Mouse (Mus musculus) hindbrain, embryonic 13.5 days (tissue): ENCODE results near the gene Kbtbd12. TPM values are rescaled to one million over a fixed set of nuclear protein-coding genes. Genes with fewer than 3 reads are reported as not detected.

Source experiments
- ATAC-seq: fragments of 200-750 bp; cut with Nextera tagmentation; 2 replicates; pipeline ENCODE4 v1.8.0; 2017; ENCODE audit warnings: moderate TSS enrichment; ENCODE audit not compliant: low FRiP score
- H3K27ac ChIP-seq: fragments of 300-500 bp; sonication (generic); 2 replicates; pipeline ENCODE4 v1.5.1; 2015; ENCODE audit warnings: inconsistent platforms, mild to moderate bottlenecking, moderate library complexity
- H3K27me3 ChIP-seq: fragments of 300-500 bp; sonication (generic); 2 replicates; pipeline ENCODE4 v1.6.1; 2015; ENCODE audit warnings: mild to moderate bottlenecking, inconsistent platforms
- H3K36me3 ChIP-seq: fragments of 300-500 bp; sonication (generic); 2 replicates; pipeline ENCODE4 v1.6.1; 2015; ENCODE audit warnings: mild to moderate bottlenecking, inconsistent platforms
- H3K4me1 ChIP-seq: fragments of 300-500 bp; sonication (generic); replicated peaks from 2 replicates; pipeline ENCODE4 v1.6.1; 2015; ENCODE audit warnings: inconsistent platforms
- H3K4me2 ChIP-seq: fragments of 300-500 bp; sonication (generic); 2 replicates; pipeline ENCODE4 v1.6.1; 2015; ENCODE audit warnings: inconsistent platforms, mild to moderate bottlenecking, moderate library complexity
- H3K4me3 ChIP-seq: fragments of 300-500 bp; sonication (generic); 2 replicates; pipeline ENCODE4 v1.5.1; 2015; ENCODE audit warnings: mild to moderate bottlenecking, inconsistent platforms
- H3K9ac ChIP-seq: fragments of 300-500 bp; sonication (generic); 2 replicates; pipeline ENCODE4 v1.6.1; 2015; ENCODE audit warnings: mild to moderate bottlenecking, inconsistent platforms
- H3K9me3 ChIP-seq: fragments of 300-500 bp; sonication (generic); 2 replicates; pipeline ENCODE4 v1.6.1; 2016; ENCODE audit warnings: inconsistent platforms
- WGBS: fragments of 180-500 bp; shearing (Covaris S2); methylation state at CpG from one replicate; pipeline ENCODE4 v1.1.7; 2015; 5-methylcytosine and 5-hydroxymethylcytosine counted together
- polyA plus RNA-seq: library from polyadenylated mRNA; unstranded; fragments of >200 nt; fragmentation: Nextera tagmentation; extraction: Ambion mirVana; gene quantifications from 2 replicates; pipeline ENCODE4 v1.2.1, GENCODE M21; 2015

Gene Kbtbd12
- polyA plus RNA-seq, 1 experiment from 2014 or later: 0.26 TPM

DNA sequence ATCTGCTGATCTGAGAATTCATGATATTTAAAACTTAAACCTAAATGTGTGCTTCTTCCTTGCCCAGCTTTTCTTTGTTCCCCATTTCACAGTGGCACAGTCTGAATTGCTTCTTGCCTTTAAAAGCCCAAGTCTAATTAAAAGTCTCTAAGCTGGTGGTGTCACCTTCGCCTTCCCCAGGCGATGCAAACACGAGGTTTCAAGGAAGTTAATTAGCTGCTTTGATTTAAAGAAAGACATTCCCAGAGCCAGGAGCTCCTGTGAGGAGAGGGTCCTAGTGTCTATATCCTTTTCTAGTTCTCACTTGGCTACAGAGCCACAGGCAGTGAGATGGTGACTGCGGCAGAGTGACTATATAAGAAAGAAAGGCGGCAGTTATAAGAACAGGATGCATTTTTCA lies 18.2 kb downstream of the Kbtbd12 start:
- Histone ChIP-seq H3K4me2 (no peak overlapping the region), H3K27ac (no peak overlapping the region), H3K4me3 (no peak overlapping the region), H3K9me3 (no peaks in the 10 kb centered on the region), H3K4me1 (no peaks in the 10 kb centered on the region), H3K9ac (no peak overlapping the region), H3K36me3 (no peaks in the 10 kb centered on the region), H3K27me3 (0 out of 2 replicates have a peak, but pooled peaks cover 4% of the 10 kb centered on the region)
- 61% methylated on average over 5 of the region's 5 CpGs for WGBS
- ATAC-seq: no peak

DNA sequence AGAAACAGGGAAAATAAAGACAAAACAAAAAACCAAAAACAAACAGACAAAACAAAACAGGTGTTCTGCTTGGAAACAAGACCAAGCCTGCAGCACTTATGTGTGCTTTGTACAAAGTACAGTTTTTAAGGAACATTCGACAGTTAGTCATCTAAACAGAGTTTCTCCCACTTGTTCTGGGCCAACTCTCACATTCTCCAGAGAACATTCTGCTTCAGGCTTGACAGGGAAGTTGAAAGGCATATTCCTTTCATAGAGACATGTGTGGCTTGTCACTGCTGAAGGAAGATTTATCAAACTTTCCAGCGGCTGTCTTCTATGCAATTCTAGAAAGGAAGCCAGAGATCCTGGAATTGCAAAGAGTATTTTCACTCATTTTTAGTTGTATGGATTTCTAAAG lies 22.4 kb downstream of the Kbtbd12 start:
- H3K9me3 ChIP-seq: no peaks in the 10 kb centered on the region
- H3K9ac ChIP-seq: no peak overlapping the region
- H3K4me2 ChIP-seq: no peak overlapping the region
- H3K4me1 ChIP-seq: no peaks in the 10 kb centered on the region
- 85% methylated on average over 2 of the region's 2 CpGs for WGBS
- H3K27me3 ChIP-seq: no peaks in the 10 kb centered on the region
- H3K4me3 ChIP-seq: no peak overlapping the region
- H3K27ac ChIP-seq: no peak overlapping the region
- no peaks in the 10 kb centered on the region for H3K36me3 ChIP-seq
- ATAC-seq: no peak

DNA sequence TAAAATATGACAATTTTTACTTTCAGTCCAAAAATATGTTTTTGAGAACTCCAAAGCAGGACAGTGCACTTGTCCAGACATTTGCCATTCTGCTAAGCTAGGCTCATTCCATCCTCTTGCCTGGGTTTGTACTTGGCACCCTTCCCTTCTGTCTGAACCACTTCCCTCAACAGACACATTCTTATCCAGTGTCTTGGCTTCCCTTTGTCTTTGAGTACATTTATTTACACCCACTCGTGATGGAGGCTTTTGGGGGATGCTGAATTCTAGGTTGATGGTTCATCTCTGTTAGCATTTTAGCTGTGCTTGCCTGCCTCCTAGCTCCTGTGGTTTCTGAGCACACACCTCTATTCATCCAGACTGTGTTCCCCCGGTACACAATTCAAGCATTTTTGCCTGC lies 31.3 kb downstream of the Kbtbd12 start:
- no peak overlapping the region for H3K9ac ChIP-seq
- H3K27ac ChIP-seq: no peak overlapping the region
- H3K27me3 ChIP-seq: no peaks in the 10 kb centered on the region
- H3K4me1 ChIP-seq: no peaks in the 10 kb centered on the region
- no peaks in the 10 kb centered on the region for H3K9me3 ChIP-seq
- H3K4me3 ChIP-seq: no peak overlapping the region
- WGBS: 71% methylated on average over 2 of the region's 2 CpGs
- no peaks in the 10 kb centered on the region for H3K36me3 ChIP-seq
- H3K4me2 ChIP-seq: no peak overlapping the region
- no peak for ATAC-seq

DNA sequence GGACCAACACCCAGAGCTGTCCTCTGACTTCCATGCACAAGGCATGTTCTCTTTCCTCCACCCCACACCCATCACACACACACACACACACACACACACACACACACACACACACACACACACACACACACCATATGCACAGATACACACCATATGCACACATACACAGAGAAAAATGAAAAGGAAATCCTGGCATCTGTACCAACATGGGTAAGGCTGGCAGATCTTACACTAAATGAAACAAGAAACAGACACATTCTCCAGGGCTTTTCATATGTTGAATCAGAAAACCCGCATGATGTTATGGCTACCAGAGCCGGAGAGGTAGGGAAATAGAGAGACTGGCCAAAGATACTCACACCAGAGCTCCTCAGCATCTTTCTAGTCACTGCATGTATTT lies 32.0 kb downstream of the Kbtbd12 start:
- Histone ChIP-seq H3K36me3 (no peaks in the 10 kb centered on the region), H3K4me1 (no peaks in the 10 kb centered on the region), H3K27me3 (no peaks in the 10 kb centered on the region), H3K4me2 (no peak overlapping the region), H3K27ac (no peak overlapping the region), H3K9me3 (no peaks in the 10 kb centered on the region), H3K9ac (no peak overlapping the region), H3K4me3 (no peak overlapping the region)
- 95% methylated on average over 2 of the region's 2 CpGs for WGBS
- no peak for ATAC-seq

DNA sequence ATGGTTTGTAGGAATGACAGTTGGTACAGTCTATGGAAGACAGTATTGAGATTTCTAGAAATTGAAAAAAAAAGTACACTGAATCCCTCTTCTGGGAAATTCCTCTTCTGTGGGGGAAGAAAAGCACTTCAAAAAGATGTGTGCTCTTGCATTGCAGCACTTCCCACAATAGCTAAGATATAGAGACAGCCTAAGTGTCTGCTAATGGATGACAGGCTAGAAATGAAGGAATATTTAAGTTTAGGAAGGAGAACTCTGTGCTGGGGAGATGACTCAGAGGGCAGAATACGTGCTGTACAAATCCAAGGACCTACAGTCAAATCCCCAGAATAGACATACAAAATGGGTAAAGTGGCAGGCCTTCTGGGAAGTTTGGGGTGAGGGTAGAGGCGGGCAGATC lies 32.5 kb downstream of the Kbtbd12 start:
- 77% methylated on average over 2 of the region's 2 CpGs for WGBS
- no peaks in the 10 kb centered on the region for H3K36me3 ChIP-seq
- H3K4me3 ChIP-seq: no peak overlapping the region
- no peak overlapping the region for H3K27ac ChIP-seq
- ATAC-seq: no peak
- H3K4me1 ChIP-seq: no peaks in the 10 kb centered on the region
- no peak overlapping the region for H3K9ac ChIP-seq
- no peaks in the 10 kb centered on the region for H3K9me3 ChIP-seq
- no peaks in the 10 kb centered on the region for H3K27me3 ChIP-seq
- H3K4me2 ChIP-seq: no peak overlapping the region

DNA sequence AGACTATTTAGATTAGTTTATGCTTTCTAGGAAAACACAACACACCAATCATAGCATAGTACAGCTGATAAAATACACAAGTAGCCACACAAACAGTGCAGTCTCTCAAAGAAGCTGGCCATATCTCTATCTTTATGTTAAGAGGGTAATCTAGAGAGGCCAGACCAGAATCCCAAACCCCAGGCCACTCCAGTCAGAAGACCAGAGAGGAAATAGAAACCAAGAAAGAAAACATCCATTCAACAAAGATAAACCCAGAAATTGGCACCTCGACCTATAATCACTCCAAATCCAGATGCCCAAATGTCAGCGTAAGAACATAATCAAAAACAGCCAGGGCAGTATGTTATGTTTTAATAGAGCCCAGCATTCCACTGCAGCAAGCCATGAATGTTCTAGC lies 41.6 kb downstream of the Kbtbd12 start:
- Histone ChIP-seq H3K9ac (no peak overlapping the region), H3K27me3 (no peaks in the 10 kb centered on the region), H3K4me3 (no peak overlapping the region), H3K9me3 (no peaks in the 10 kb centered on the region), H3K4me2 (no peak overlapping the region), H3K36me3 (no peaks in the 10 kb centered on the region), H3K4me1 (no peaks in the 10 kb centered on the region), H3K27ac (no peak overlapping the region)
- WGBS: 89% methylated on average over 2 of the region's 2 CpGs
- no peak for ATAC-seq

DNA sequence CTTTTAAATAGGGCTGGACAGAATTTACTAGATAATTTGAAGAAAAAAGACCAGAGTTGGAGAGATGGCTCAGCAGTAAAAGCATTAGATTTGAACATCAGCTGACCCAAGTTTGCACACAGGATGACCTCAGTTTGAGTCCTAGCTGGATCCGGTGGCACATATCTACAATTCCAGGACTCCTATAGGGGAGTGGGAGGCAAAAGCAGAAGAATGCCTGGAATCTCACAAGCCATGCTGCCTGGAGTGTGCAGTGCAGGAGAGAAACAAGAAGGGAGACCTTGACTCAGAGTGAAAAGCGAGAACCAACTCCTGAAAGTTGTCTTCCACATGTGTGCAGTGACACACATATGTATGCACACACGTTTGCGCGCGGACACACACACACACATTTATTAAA lies 45.4 kb downstream of the Kbtbd12 start:
- 0 out of 2 replicates have a peak, but pooled peaks cover 4% of the 10 kb centered on the region for H3K4me1 ChIP-seq
- H3K4me2 ChIP-seq: no peak overlapping the region
- no peaks in the 10 kb centered on the region for H3K9me3 ChIP-seq
- H3K27ac ChIP-seq: no peak overlapping the region
- no peak overlapping the region for H3K9ac ChIP-seq
- no peaks in the 10 kb centered on the region for H3K27me3 ChIP-seq
- no peak for ATAC-seq
- no peak overlapping the region for H3K4me3 ChIP-seq
- H3K36me3 ChIP-seq: no peaks in the 10 kb centered on the region
- WGBS: 92% methylated on average over 6 of the region's 6 CpGs

DNA sequence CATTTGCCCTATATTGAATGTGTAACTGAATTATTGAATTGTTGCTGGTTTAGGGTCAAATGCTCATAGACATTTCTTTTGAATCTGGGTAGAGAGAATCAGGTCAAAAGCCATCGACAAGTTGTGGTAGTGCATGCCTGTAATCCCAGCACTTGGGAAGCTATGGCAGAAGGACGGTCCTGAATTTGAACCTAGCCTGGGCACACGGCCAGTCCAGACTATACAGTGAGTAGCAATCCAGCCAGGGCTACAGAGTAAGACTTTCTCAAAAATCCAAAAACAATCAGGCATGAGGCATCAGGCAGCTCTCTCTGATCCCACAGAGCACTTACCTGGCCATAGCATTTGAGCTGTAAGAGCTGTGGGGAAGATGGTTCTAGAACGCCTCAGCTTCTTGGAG lies 47.5 kb downstream of the Kbtbd12 start:
- Histone ChIP-seq H3K27ac (no peak overlapping the region), H3K4me3 (no peak overlapping the region), H3K4me1 (0 out of 2 replicates have a peak, but pooled peaks cover 4% of the 10 kb centered on the region), H3K36me3 (no peaks in the 10 kb centered on the region), H3K27me3 (no peaks in the 10 kb centered on the region), H3K9ac (no peak overlapping the region), H3K9me3 (no peaks in the 10 kb centered on the region), H3K4me2 (no peak overlapping the region)
- WGBS: 91% methylated on average over 4 of the region's 4 CpGs
- ATAC-seq: no peak

DNA sequence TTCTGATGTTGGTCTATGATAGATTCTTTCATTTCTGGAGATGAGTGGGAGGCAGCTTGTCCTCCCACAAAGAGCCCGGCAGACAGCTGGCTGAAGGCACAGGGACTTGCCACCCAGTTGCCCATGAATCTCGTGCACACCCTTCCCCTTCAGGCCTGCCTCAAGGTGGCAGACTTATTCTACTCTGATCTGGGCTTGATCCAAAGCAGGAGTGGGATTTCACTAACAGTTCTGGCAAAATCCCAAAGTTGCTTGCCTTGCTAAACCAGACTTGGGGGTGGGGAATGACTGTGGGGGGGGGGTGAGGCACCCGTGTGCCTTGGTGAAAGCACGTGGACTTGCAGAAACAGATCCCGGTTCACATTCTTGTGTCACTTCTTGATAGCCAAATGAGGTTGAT lies 48.2 kb downstream of the Kbtbd12 start:
- Histone ChIP-seq H3K4me3 (no peak overlapping the region), H3K9ac (no peak overlapping the region), H3K27me3 (no peaks in the 10 kb centered on the region), H3K36me3 (no peaks in the 10 kb centered on the region), H3K27ac (no peak overlapping the region), H3K4me1 (0 out of 2 replicates have a peak, but pooled peaks cover 4% of the 10 kb centered on the region), H3K9me3 (no peaks in the 10 kb centered on the region), H3K4me2 (no peak overlapping the region)
- WGBS: 39% methylated on average over 5 of the region's 5 CpGs
- peak; percentile 36; the same call in 1 of the 2 replicates for ATAC-seq

DNA sequence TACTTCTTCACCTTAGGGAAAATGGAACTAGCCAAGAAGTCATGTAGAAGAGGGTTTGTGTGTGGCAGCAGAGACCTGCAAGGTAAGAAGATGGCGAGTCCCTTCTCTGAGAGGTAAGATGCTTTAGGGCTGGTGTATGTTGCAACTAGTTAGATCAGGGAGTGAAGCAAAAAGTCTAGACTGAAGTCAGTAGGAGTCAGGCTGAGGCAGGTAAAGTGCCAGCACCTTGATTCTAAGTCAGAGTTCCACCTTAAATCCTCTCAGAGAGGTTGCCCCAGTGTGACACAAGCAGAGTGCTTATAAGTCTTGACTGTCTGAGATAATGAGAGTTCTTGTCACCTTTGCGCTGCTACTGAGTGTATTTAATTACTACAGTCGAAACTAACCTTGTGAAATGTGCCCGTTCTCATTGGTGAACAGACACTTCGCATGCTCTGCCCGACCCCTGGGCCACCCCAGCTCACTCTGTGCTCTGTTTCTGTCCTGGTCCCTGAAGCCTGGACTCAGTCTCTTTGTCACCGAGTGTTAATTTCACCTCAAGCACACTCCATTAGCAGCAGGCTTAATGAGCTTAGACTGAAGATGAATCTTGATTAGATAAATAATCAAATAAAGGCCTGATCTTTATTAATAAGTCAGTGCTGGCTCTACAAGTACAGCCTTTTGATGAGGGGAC lies 49.0 kb downstream of the Kbtbd12 start:
- no peak for ATAC-seq
- Histone ChIP-seq H3K27ac (0 out of 2 replicates have a peak overlapping the region, but pooled peaks have one; percentile 24), H3K36me3 (no peaks in the 10 kb centered on the region), H3K27me3 (no peaks in the 10 kb centered on the region), H3K4me3 (no peak overlapping the region), H3K9ac (no peak overlapping the region), H3K4me1 (0 out of 2 replicates have a peak, but pooled peaks cover 4% of the 10 kb centered on the region), H3K9me3 (no peaks in the 10 kb centered on the region), H3K4me2 (no peak overlapping the region)
- 67% methylated on average over 7 of the region's 7 CpGs for WGBS

DNA sequence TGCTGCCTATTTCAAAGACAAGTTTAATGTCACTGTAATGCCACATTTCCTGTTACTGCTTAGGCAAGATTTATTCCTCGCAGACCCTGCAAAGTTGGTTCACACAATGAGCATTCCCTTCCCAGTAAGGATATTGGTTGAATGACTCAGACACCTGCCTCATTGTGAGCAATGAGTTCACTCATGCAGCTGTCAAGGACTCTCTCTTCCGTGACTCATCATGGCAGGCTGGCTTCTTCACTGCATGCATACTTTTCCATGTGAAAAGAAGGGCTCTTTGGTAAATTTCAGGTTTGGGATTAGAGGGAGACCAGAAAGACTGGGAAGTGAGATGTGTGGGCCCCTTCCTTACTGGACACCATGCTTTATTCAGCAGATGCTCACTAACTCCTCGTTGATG lies 50.7 kb downstream of the Kbtbd12 start:
- 70% methylated on average over 3 of the region's 3 CpGs for WGBS
- no peak for ATAC-seq
- no peaks in the 10 kb centered on the region for H3K27me3 ChIP-seq
- 0 out of 2 replicates have a peak, but pooled peaks cover 4% of the 10 kb centered on the region for H3K4me1 ChIP-seq
- H3K4me2 ChIP-seq: no peak overlapping the region
- H3K36me3 ChIP-seq: no peaks in the 10 kb centered on the region
- no peak overlapping the region for H3K27ac ChIP-seq
- no peak overlapping the region for H3K9ac ChIP-seq
- H3K9me3 ChIP-seq: no peaks in the 10 kb centered on the region
- H3K4me3 ChIP-seq: no peak overlapping the region

DNA sequence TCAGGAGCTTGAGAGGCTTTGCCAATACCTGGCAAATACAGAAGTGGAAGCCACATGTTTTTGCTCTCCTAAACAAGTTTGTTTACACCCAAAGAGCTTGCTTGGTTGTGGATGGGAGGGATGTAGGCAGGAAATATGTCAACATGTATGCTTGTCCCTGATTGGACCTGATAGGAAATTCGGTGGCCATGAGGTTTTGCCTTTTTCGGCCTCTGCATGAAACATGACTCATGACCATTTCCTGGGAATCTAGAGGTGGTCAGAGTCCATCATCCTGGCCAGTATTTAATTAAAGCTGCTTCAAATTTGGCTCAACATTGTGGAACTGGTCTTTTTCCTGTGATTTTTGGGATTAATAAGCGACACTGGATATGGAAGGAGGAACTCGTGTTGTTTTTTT lies 53.8 kb downstream of the Kbtbd12 start:
- Histone ChIP-seq H3K4me3 (no peak overlapping the region), H3K9ac (no peak overlapping the region), H3K27me3 (no peaks in the 10 kb centered on the region), H3K4me2 (no peak overlapping the region), H3K36me3 (no peaks in the 10 kb centered on the region), H3K4me1 (0 out of 2 replicates have a peak, but pooled peaks cover 3% of the 10 kb centered on the region), H3K9me3 (no peaks in the 10 kb centered on the region), H3K27ac (no peak overlapping the region)
- WGBS: 85% methylated on average over 4 of the region's 4 CpGs
- ATAC-seq: no peak

DNA sequence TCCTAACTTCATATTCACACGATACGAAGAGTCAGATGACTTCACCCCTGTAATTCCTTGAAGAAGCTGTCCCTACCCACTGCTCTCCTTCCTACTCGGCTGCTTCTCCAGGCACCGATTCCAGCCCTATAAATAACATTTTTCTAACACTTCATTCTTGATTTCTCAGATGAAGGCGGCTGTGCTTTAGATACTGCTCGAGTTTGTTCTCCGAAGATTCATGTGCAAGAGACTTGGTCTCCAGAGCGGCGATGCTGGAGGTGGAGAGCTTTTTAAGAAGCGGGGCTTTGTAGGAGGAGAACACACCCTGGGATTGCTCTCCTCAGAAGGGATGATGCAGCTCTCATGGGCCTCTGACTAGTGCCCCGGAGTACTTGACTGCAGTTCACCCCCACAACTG lies 61.3 kb downstream of the Kbtbd12 start:
- H3K9ac ChIP-seq: no peak overlapping the region
- no peak overlapping the region for H3K27ac ChIP-seq
- H3K27me3 ChIP-seq: no peaks in the 10 kb centered on the region
- no peaks in the 10 kb centered on the region for H3K9me3 ChIP-seq
- no peaks in the 10 kb centered on the region for H3K4me1 ChIP-seq
- WGBS: 87% methylated on average over 11 of the region's 11 CpGs
- H3K4me2 ChIP-seq: no peak overlapping the region
- H3K4me3 ChIP-seq: no peak overlapping the region
- no peaks in the 10 kb centered on the region for H3K36me3 ChIP-seq
- ATAC-seq: no peak
